Mouse (Mus musculus): Measurements from ENCODE around the gene Mogat1. TPM values are rescaled to one million over a fixed set of nuclear protein-coding genes. Genes with fewer than 3 reads are reported as not detected.
"Not testable (repeated sequence)": the region's sequence is repeated elsewhere in the genome, so short reads cannot be mapped to it uniquely, and the experiment has no call there.

Gene Mogat1
- not detected for total RNA-seq (2021)
- long read RNA-seq, experiment 1 = 0 reads
- long read RNA-seq, experiment 2, partial matches to known transcripts = 0 of 1 reads
- long read RNA-seq, experiment 2, other reads (novel, unspliced or antisense) = 1 of 1 reads

- no peak for DNase-seq (ENCODE audit: low spot score in 2 of 2)
Observed at GRCm38 (mm10) chr1:78510862-78511261, at the start of gene Mogat1. TSS of gene Mogat1 (plus strand) at chr1:78510991.

- no peak for DNase-seq (ENCODE audit: low spot score in 2 of 2)
Observed at GRCm38 (mm10) chr1:78472441-78472840, 38.4 kb upstream of the Mogat1 start.

- DNase-seq (ENCODE audit: low spot score in 2 of 2) = no peak
Observed at GRCm38 (mm10) chr1:78483430-78483829, 27.4 kb upstream of the Mogat1 start.

DNA sequence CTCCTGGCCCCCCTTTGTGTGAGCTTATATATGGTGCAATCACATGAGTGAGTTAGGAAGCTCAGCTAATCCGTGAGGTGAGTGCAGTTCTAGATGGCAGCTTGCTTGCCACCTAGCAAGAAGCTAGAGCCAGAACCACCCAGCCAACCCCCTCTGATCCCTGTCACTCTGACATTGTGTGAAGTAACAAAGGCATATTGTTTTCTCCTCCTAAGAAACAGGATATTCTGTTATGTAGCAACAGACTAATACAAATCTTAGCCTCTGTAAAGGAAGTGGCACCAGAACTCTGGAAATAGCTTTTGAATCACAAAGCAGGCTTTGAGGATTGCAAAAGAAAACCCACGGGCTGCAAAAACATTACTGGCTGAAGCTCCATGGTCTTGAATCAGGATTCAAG, 26.4 kb upstream of the Mogat1 start:
- DNase-seq (ENCODE audit: low spot score in 2 of 2) = no peak

DNA sequence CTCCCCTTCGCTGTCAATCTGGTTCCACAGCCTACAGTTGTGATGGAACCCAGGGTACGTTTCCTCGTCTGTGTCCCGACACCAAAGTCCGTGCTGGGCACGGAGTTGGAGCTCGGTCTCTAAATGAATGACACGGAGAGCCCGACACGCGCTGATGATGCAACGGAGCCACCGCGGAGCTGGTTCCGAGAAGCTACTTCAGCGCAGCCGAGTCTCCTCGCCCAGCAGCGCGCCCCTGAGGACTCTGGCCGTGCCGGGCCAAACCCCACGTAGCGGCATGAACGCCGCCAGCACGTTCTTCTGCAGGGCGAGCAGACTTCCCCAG, 22.4 kb upstream of the Mogat1 start:
- DNase-seq (ENCODE audit: low spot score in 2 of 2) = no peak

GRCm38 (mm10) chr1:78488752-78489492, 21.9 kb upstream of the Mogat1 start, which contains the start of gene Farsb:
TSS of gene Farsb (minus strand) at chr1:78488897.
- DNase-seq (ENCODE audit: low spot score in 2 of 2) = peak; percentile 81 to 86

- DNase-seq (ENCODE audit: low spot score in 2 of 2) = no peak
Observed at GRCm38 (mm10) chr1:78490143-78490542, 20.6 kb upstream of the Mogat1 start.

GRCm38 (mm10) chr1:78501036-78501435, 9.8 kb upstream of the Mogat1 start:
- DNase-seq (ENCODE audit: low spot score in 2 of 2) = no peak

GRCm38 (mm10) chr1:78501856-78502255, 8.9 kb upstream of the Mogat1 start:
- DNase-seq (ENCODE audit: low spot score in 2 of 2) = not testable (repeated sequence)

DNA sequence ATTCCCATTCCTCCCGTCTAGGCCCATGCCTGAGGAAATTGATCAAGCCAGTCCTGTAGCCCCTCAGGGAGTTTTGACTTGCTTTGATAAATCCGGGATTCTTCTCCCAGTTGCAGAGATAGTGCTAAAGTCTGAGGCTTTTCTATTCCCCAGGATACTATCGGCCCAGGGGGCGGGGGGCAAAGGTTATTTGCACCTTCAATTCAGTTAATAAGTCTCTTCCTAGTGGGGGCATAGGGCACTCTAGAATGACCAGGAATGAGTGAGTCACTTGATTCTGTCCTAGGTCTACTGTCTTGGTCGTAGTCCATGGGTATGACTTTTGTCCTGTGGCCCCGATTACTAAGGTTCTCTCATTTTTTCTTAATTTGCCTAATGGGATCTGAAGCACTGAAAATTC, 8.3 kb upstream of the Mogat1 start:
- DNase-seq (ENCODE audit: low spot score in 2 of 2) = no peak

GRCm38 (mm10) chr1:78507137-78507536, 3.7 kb upstream of the Mogat1 start:
- DNase-seq (ENCODE audit: low spot score in 2 of 2) = no peak

DNA sequence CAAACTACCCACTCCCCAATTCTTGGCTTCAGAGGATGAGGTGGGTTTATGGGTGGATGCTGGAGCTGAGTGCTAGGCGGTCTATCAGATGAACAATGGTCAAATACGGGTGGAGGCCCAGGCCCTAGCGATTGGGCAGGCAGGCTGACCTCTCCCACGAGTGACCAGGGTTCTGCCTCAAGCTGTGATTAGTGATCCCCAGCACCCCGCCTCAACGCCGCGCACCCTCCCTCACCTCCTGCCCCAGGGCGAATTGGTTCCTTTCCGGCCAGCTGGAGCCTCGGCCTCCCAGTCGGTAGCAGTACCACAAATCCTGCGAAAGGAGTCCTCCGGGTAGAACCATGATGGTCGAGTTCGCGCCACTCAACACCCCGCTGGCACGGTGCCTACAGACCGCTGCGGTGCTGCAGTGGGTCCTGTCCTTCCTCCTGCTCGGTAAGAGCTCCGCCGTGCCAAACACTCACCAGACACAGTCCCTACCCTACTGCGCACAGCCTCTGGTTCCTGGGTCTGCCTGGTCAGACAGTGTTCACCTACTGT, 900 bp downstream of the Mogat1 start, which contains the start of gene BC035947:
Gene BC035947, minus strand, starts transcription at position 538 of the 540 bp plus-strand sequence.
- no peak for DNase-seq (ENCODE audit: low spot score in 2 of 2)

DNA sequence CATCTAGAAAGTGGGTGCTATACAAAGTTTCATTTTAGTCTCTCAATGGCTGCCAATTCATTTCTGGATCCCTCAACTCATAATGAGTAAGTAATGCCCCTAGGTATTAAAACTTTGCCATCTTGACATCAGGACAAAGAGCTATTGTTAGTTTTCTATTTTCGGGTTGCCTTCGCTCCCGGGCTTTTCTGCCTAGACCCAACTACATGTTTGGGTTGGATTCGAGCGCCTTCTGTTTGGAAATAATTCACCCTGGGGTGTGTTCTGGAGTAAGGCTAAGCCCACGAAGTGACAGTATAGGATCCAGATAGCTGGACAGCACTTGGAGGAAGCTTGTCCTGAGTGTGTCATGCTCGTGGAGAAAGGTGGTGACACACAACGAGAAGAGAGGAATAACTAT, 2.0 kb downstream of the Mogat1 start:
- no peak for DNase-seq (ENCODE audit: low spot score in 2 of 2)

GRCm38 (mm10) chr1:78518907-78519306, 8.1 kb downstream of the Mogat1 start:
- peak in 1 of 2 experiments; percentile 9 for DNase-seq (ENCODE audit: low spot score in 2 of 2)

- peak; percentile 76 to 83 for DNase-seq (ENCODE audit: low spot score in 2 of 2)
Observed at GRCm38 (mm10) chr1:78525189-78525886, 14.5 kb downstream of the Mogat1 start.

GRCm38 (mm10) chr1:78528356-78528755, 17.6 kb downstream of the Mogat1 start:
- DNase-seq (ENCODE audit: low spot score in 2 of 2) = no peak

- DNase-seq (ENCODE audit: low spot score in 2 of 2) = no peak
Observed at GRCm38 (mm10) chr1:78529011-78529410, 18.2 kb downstream of the Mogat1 start.

DNA sequence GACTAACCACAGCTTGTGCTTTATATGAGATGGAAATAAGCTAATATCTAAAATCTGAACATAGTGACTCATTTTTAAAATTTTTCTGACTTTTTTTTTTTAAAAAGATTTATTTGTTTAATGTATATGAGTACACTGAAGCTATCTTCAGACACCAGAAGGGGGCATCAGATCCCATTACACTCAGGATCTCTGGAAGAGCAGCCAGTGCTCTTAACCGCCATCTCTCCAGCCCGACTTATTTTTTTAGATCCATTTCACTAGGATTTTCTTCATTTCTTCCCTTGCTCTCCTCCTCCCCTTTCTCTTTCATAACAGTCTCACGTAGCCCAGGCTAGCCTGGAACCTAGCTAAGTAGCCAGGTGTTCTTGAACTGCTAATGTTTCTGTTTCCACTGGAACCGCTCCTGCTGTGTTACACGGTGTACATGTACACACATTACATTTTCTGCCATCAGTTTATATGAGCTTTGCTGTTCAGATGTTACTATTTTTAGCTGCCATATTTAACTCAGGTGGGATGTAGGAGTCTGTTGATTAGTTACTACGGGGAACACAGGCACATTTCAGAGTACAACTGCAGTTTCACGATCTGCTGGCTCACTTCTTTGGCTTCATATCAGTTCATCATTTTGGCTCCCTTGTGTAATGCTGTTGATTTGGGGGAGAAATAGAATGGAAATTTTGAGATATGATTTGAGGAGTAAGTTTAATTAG, 19.9 kb downstream of the Mogat1 start:
- no peak for DNase-seq (ENCODE audit: low spot score in 2 of 2)

GRCm38 (mm10) chr1:78532184-78532800, 21.5 kb downstream of the Mogat1 start:
- peak in 1 of 2 experiments; percentile 9 for DNase-seq (ENCODE audit: low spot score in 2 of 2)

DNA sequence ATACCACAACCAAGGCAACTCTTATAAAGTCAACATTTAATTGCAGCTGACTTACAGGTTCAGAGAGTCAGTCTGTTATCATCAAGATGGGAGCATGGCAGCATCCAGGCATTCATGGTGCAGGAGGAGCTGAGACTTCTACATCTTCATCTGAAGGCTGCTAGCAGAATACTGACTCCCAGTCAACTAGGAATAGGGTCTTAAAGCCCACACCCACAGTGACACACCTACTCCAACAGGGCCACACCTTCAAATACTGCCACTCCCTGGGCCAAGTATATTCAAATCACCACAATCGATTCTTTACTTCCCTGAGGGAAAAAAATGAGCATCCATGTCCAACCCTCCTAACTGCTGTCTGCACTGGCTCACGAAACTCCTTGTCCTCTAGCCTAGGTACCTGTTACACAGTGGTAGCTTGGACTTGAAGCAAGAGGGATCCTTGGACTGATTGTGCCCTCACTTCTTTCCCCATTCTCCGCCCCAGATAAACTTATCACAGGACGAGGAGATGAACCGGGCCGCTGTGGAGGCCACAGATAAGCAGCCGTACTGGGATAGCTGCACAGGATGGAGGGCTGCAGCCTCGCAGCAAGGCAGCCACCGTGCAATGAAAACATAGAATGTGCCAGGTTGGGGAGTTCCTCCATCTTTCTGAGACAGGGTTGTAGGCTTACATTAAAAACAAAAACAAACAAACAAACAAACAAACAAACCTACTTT, 23.8 kb downstream of the Mogat1 start:
- DNase-seq (ENCODE audit: low spot score in 2 of 2) = no peak

Data from left cerebral cortex, adult 18-20 months (tissue).